8 mouse cellular contexts compared by ENCODE assay signal in genomic region chr1:64691581-64691980, GRCm38 (mm10). TPM values are rescaled to one million over a fixed set of nuclear protein-coding genes. Genes with fewer than 3 reads are reported as not detected.
A peak's percentile ranks its signal among the peaks of the same experiment; 100 is the strongest.
DNase-seq lines count a peak whose midpoint lies in the region; ATAC-seq and TF ChIP-seq lines count a peak whose summit lies in the region.

No protein-coding gene starts in this region.

- peak overlapping the region; percentile 85 for H3K27ac ChIP-seq in heart, embryonic 15.5 days
- H3K27ac ChIP-seq in ES-Bruce4 (ENCODE audit: insufficient read depth, low read length) = no peak overlapping the region
- no peak overlapping the region for H3K27ac ChIP-seq in forebrain, embryonic 15.5 days (replicated peaks)
- peak overlapping the region; percentile 81; the same call in 1 of the 2 replicates for H3K27ac ChIP-seq in liver, postnatal 0 days (ENCODE audit: low read depth)

- no peak for TF ChIP-seq CTCF in ES-Bruce4 (IDR thresholded peaks at IDR 0.05; ENCODE audit: low read depth, low read length)
- TF ChIP-seq CTCF in liver, postnatal 0 days (IDR thresholded peaks at IDR 0.05; ENCODE audit: low read depth) = no peak

- ATAC-seq in heart, embryonic 15.5 days (replicated peaks; ENCODE audit: insufficient number of reproducible peaks, insufficient read depth, low FRiP score, low read depth) = no peak
- ATAC-seq in forebrain, embryonic 15.5 days (replicated peaks) = peak; percentile 7; the same call in 1 of the 2 replicates
- ATAC-seq in liver, postnatal 0 days = no peak

- peak overlapping the region; percentile 97 for H3K4me3 ChIP-seq in heart, embryonic 15.5 days
- H3K4me3 ChIP-seq in ES-Bruce4 (ENCODE audit: low read depth, low read length) = peak overlapping the region; percentile 84
- peak overlapping the region; percentile 94 for H3K4me3 ChIP-seq in forebrain, embryonic 15.5 days
- H3K4me3 ChIP-seq in liver, postnatal 0 days (ENCODE audit: low read depth, low read length) = peak overlapping the region; percentile 87

- TF ChIP-seq POLR2A in ES-Bruce4 (IDR thresholded peaks at IDR 0.05; ENCODE audit: insufficient read depth, low read length) = no peak

- H3K9ac ChIP-seq in heart, embryonic 15.5 days = peak overlapping the region; percentile 91
- H3K9ac ChIP-seq in ES-Bruce4 (ENCODE audit: low read depth, poor library complexity, severe bottlenecking) = peak overlapping the region; percentile 95
- peak overlapping the region; percentile 77 for H3K9ac ChIP-seq in forebrain, embryonic 15.5 days (replicated peaks)
- H3K9ac ChIP-seq in liver, postnatal 0 days (replicated peaks) = peak overlapping the region; percentile 86

- H3K27me3 ChIP-seq in heart, embryonic 15.5 days = no peaks in the 10 kb centered on the region
- no peaks in the 10 kb centered on the region for H3K27me3 ChIP-seq in ES-Bruce4 (ENCODE audit: control insufficient read depth, insufficient read depth, low read length, poor library complexity, severe bottlenecking)
- no peaks in the 10 kb centered on the region for H3K27me3 ChIP-seq in forebrain, embryonic 15.5 days
- 0 out of 2 replicates have a peak, but pooled peaks cover 2% of the 10 kb centered on the region for H3K27me3 ChIP-seq in liver, postnatal 0 days (ENCODE audit: insufficient read depth, low read length)

- H3K36me3 ChIP-seq in heart, embryonic 15.5 days = no peaks in the 10 kb centered on the region
- no peaks in the 10 kb centered on the region; the same call in 1 of the 2 replicates for H3K36me3 ChIP-seq in ES-Bruce4 (ENCODE audit: control insufficient read depth, insufficient read depth, low read length, poor library complexity, severe bottlenecking)
- H3K36me3 ChIP-seq in forebrain, embryonic 15.5 days = no peaks in the 10 kb centered on the region
- H3K36me3 ChIP-seq in liver, postnatal 0 days (replicated peaks; ENCODE audit: insufficient read depth, low read length) = no peaks in the 10 kb centered on the region

- H3K9me3 ChIP-seq in heart, embryonic 15.5 days (replicated peaks) = no peaks in the 10 kb centered on the region
- no peaks in the 10 kb centered on the region for H3K9me3 ChIP-seq in ES-Bruce4 (replicated peaks; ENCODE audit: control insufficient read depth, insufficient read depth, low read length, poor library complexity, severe bottlenecking)
- no peaks in the 10 kb centered on the region for H3K9me3 ChIP-seq in forebrain, embryonic 15.5 days
- H3K9me3 ChIP-seq in liver, postnatal 0 days (ENCODE audit: low read length) = no peaks in the 10 kb centered on the region

- peaks cover 23% of the 10 kb centered on the region for H3K4me1 ChIP-seq in heart, embryonic 15.5 days (replicated peaks)
- H3K4me1 ChIP-seq in ES-Bruce4 (ENCODE audit: control insufficient read depth, insufficient read depth, low read length) = peaks cover 3% of the 10 kb centered on the region
- peaks cover 34% of the 10 kb centered on the region for H3K4me1 ChIP-seq in forebrain, embryonic 15.5 days
- H3K4me1 ChIP-seq in liver, postnatal 0 days (ENCODE audit: insufficient read depth) = peaks cover 20% of the 10 kb centered on the region

- WGBS in heart, embryonic 15.5 days = 7% methylated on average over 9 of the region's 9 CpGs
- whole genome bisulfite sequencing in forebrain, embryonic 15.5 days = 2% methylated on average over 9 of the region's 9 CpGs
- WGBS in liver, postnatal 0 days (ENCODE audit: insufficient replicate concordance) = 7% methylated on average over 9 of the region's 9 CpGs

- DNase-seq in heart, adult 18-20 months = no peak
- no peak for DNase-seq in liver, postnatal 0 days
- no peak for DNase-seq in Muller cell, postnatal 12 days (ENCODE audit: inconsistent ontology term)
- DNase-seq in right cerebral cortex, postnatal 10 days (ENCODE audit: low spot score in 2 of 2) = no peak
- DNase-seq in left cerebral cortex, adult 8-10 months (ENCODE audit: low spot score in 2 of 2) = no peak

- H3K4me2 ChIP-seq in heart, embryonic 15.5 days = peak overlapping the region; percentile 79
- peak overlapping the region; percentile 75 for H3K4me2 ChIP-seq in forebrain, embryonic 15.5 days (replicated peaks)
- H3K4me2 ChIP-seq in liver, postnatal 0 days (ENCODE audit: low read depth, low read length) = peak overlapping the region; percentile 99

- TF ChIP-seq EP300 in ES-Bruce4 (IDR thresholded peaks at IDR 0.05; ENCODE audit: insufficient read depth, low read depth, low read length) = no peak
- no peak for TF ChIP-seq EP300 in liver, postnatal 0 days (IDR thresholded peaks at IDR 0.05; ENCODE audit: low read depth)

RNA-seq across cellular contexts. Expression of gene Ccnyl1, which starts 1.3 kb away (rescaled TPM):
- 3.3 and 3.4 TPM in 2 replicates for polyA plus RNA-seq in heart, embryonic 15.5 days (2015; fragmentation: Nextera tagmentation; extraction: Ambion mirVana)
- total RNA-seq in heart, adult 18-20 months (2021) = 10 to 100 TPM; 12.3 to 12.9 TPM
- 29.2 and 31.6 TPM in 2 replicates for polyA plus RNA-seq in ES-Bruce4 (2011; ENCODE audit: insufficient read depth, insufficient read length, low read depth, missing spikeins)
- polyA plus RNA-seq in forebrain, embryonic 15.5 days (2015; fragmentation: Nextera tagmentation; extraction: Ambion mirVana) = 4.0 and 4.6 TPM in 2 replicates
- 0.89 and 1.3 TPM in 2 replicates for polyA plus RNA-seq in liver, postnatal 0 days (2015; fragmentation: Nextera tagmentation; extraction: Ambion mirVana)
- total RNA-seq in left cerebral cortex, adult 8-10 months (2022) = 10 to 100 TPM; 16.3 to 21.0 (median 19.7) TPM

RNA-seq across cellular contexts. Expression of gene Fzd5, which starts 46.0 kb away (rescaled TPM):
- polyA plus RNA-seq in heart, embryonic 15.5 days (2015; fragmentation: Nextera tagmentation; extraction: Ambion mirVana) = 1.5 and 1.7 TPM in 2 replicates
- 1 to 10 TPM; 3.9 to 4.4 TPM for total RNA-seq in heart, adult 18-20 months (2021)
- 18.0 and 19.4 TPM in 2 replicates for polyA plus RNA-seq in ES-Bruce4 (2011; ENCODE audit: insufficient read depth, insufficient read length, low read depth, missing spikeins)
- 0.55 and 0.87 TPM in 2 replicates for polyA plus RNA-seq in forebrain, embryonic 15.5 days (2015; fragmentation: Nextera tagmentation; extraction: Ambion mirVana)
- polyA plus RNA-seq in liver, postnatal 0 days (2015; fragmentation: Nextera tagmentation; extraction: Ambion mirVana) = 0.94 and 0.99 TPM in 2 replicates
- 1 to 10 TPM; 2.2 to 2.8 (median 2.6) TPM for total RNA-seq in left cerebral cortex, adult 8-10 months (2022)

Comparison
In these comparisons a context has a peak if more than half of its experiments do, and no peak if none do; other contexts are left out.
1. H3K27ac ChIP-seq: peak in heart, embryonic 15.5 days (single experiment) and liver, postnatal 0 days (single experiment); none in ES-Bruce4 (single experiment) and forebrain, embryonic 15.5 days (single experiment).
2. Peak in every context shown above with its lines, with median percentiles within 50 percentile points of each other: H3K4me2 ChIP-seq, H3K4me3 ChIP-seq and H3K9ac ChIP-seq.